Mouse (Mus musculus) thymus, adult 2 months (tissue): ENCODE data around the gene Fam214a. TPM values are rescaled to one million over a fixed set of nuclear protein-coding genes. Genes with fewer than 3 reads are reported as not detected.

Experiments used
- DNase-seq: peaks from one replicate; pipeline ENCODE4 v3.0.0; 2021
- H3K27ac ChIP-seq: fragments of 200-500 bp; 2 replicates; pipeline ENCODE4 v1.5.1; 2012; ENCODE audit warnings: low read length, control low read depth; ENCODE audit not compliant: control insufficient read depth, insufficient read depth
- H3K27me3 ChIP-seq: fragments of 200-500 bp; 2 replicates; pipeline ENCODE4 v1.6.1; 2012; ENCODE audit warnings: mild to moderate bottlenecking, low read length, moderate library complexity, mixed read lengths; ENCODE audit not compliant: control insufficient read depth, insufficient read depth
- H3K36me3 ChIP-seq: fragments of 200-500 bp; 2 replicates; pipeline ENCODE4 v1.6.1; 2012; ENCODE audit warnings: mild to moderate bottlenecking, low read length, moderate library complexity; ENCODE audit not compliant: control insufficient read depth, insufficient read depth
- H3K4me1 ChIP-seq: fragments of 200-500 bp; replicated peaks from 2 replicates; pipeline ENCODE4 v1.6.1; 2012; ENCODE audit warnings: low read length; ENCODE audit not compliant: control insufficient read depth, insufficient read depth
- H3K4me3 ChIP-seq: fragments of 200-500 bp; 2 replicates; pipeline ENCODE4 v1.5.1; 2012; ENCODE audit warnings: mild to moderate bottlenecking, low read length, control low read depth, moderate library complexity; ENCODE audit not compliant: control insufficient read depth, insufficient read depth
- CTCF ChIP-seq: fragments of 200-500 bp; IDR thresholded peaks from 2 replicates; pipeline ENCODE4 v1.5.1; 2012; ENCODE audit warnings: mild to moderate bottlenecking, control low read depth, low read length, moderate library complexity, borderline replicate concordance; ENCODE audit not compliant: control insufficient read depth, poor library complexity, insufficient read depth; ENCODE audit errors: extremely low read depth
- POLR2A ChIP-seq: fragments of 200-500 bp; IDR thresholded peaks from 2 replicates; pipeline ENCODE4 v1.6.1; 2012; ENCODE audit warnings: mild to moderate bottlenecking, low read length, control low read depth, moderate library complexity; ENCODE audit not compliant: control insufficient read depth, poor library complexity, insufficient read depth; ENCODE audit errors: extremely low read depth
- WGBS: fragments of 180-500 bp; shearing (Covaris S2); methylation state at CpG from one replicate; pipeline ENCODE4 v1.1.7; 2018; 5-methylcytosine and 5-hydroxymethylcytosine counted together
- polyA plus RNA-seq: library from polyadenylated mRNA; depleted of rRNA; stranded (reverse); fragments of >200 nt; gene quantifications from 2 replicates; pipeline ENCODE4 v1.2.3, GENCODE M21; 2012

Fam214a gene
- polyA plus RNA-seq, 1 experiment = 13.6 TPM

- no peak for TF ChIP-seq CTCF
- TF ChIP-seq POLR2A = no peak
- Histone ChIP-seq H3K36me3 (no peaks in the 10 kb centered on the region), H3K27ac (no peak overlapping the region), H3K4me3 (no peak overlapping the region), H3K4me1 (no peaks in the 10 kb centered on the region), H3K27me3 (no peaks in the 10 kb centered on the region)
- no peak for DNase-seq
- 60% methylated on average over 19 of the region's 19 CpGs for WGBS
Observed at GRCm38 (mm10) chr9:74912619-74913376, 39.9 kb upstream of the Fam214a start.

- Histone ChIP-seq H3K36me3 (no peaks in the 10 kb centered on the region), H3K4me3 (no peak overlapping the region), H3K4me1 (no peaks in the 10 kb centered on the region), H3K27me3 (no peaks in the 10 kb centered on the region), H3K27ac (no peak overlapping the region)
- no peak for DNase-seq
- TF ChIP-seq POLR2A = no peak
- no peak for TF ChIP-seq CTCF
- WGBS = 93% methylated on average over 3 of the region's 3 CpGs
Observed at GRCm38 (mm10) chr9:74915611-74916010, 37.1 kb upstream of the Fam214a start.

- TF ChIP-seq POLR2A = no peak
- no peak for TF ChIP-seq CTCF
- H3K27me3 ChIP-seq = no peaks in the 10 kb centered on the region
- 71% methylated on average over 12 of the region's 12 CpGs for WGBS
- DNase-seq = no peak
- no peaks in the 10 kb centered on the region for H3K36me3 ChIP-seq
- no peak overlapping the region for H3K4me3 ChIP-seq
- H3K4me1 ChIP-seq = no peaks in the 10 kb centered on the region
- H3K27ac ChIP-seq = no peak overlapping the region
Observed at GRCm38 (mm10) chr9:74920450-74920849, 32.2 kb upstream of the Fam214a start.

GRCm38 (mm10) chr9:74921422-74921821 is 31.3 kb upstream of the Fam214a start:
- DNase-seq = no peak
- no peak overlapping the region for H3K27ac ChIP-seq

GRCm38 (mm10) chr9:74922884-74923283 is 29.8 kb upstream of the Fam214a start:
- Histone ChIP-seq H3K27ac (no peak overlapping the region), H3K4me1 (no peaks in the 10 kb centered on the region), H3K36me3 (no peaks in the 10 kb centered on the region), H3K4me3 (no peak overlapping the region), H3K27me3 (no peaks in the 10 kb centered on the region)
- WGBS = 79% methylated on average over 3 of the region's 3 CpGs
- TF ChIP-seq CTCF = no peak
- TF ChIP-seq POLR2A = no peak
- no peak for DNase-seq

More at GRCm38 (mm10) chr9:74921422-74921821, 31.3 kb upstream of the Fam214a start:
- TF ChIP-seq CTCF (no peak), POLR2A (no peak)
- Histone ChIP-seq H3K4me1 (no peaks in the 10 kb centered on the region), H3K4me3 (no peak overlapping the region), H3K27me3 (no peaks in the 10 kb centered on the region), H3K36me3 (no peaks in the 10 kb centered on the region)
- WGBS = 0% methylated on average over 1 of the region's 1 CpGs

GRCm38 (mm10) chr9:74923291-74923977 is 29.2 kb upstream of the Fam214a start:
- Histone ChIP-seq H3K4me1 (no peaks in the 10 kb centered on the region), H3K27ac (no peak overlapping the region), H3K36me3 (no peaks in the 10 kb centered on the region), H3K27me3 (no peaks in the 10 kb centered on the region), H3K4me3 (no peak overlapping the region)
- TF ChIP-seq POLR2A (no peak), CTCF (no peak)
- whole genome bisulfite sequencing = 94% methylated on average over 6 of the region's 6 CpGs
- no peak for DNase-seq
